Mouse (Mus musculus): ENCODE measurements around the gene Magt1.
"Not testable (repeated sequence)": the region's sequence is repeated elsewhere in the genome, so short reads cannot be mapped to it uniquely, and the experiment has no call there.

DNA sequence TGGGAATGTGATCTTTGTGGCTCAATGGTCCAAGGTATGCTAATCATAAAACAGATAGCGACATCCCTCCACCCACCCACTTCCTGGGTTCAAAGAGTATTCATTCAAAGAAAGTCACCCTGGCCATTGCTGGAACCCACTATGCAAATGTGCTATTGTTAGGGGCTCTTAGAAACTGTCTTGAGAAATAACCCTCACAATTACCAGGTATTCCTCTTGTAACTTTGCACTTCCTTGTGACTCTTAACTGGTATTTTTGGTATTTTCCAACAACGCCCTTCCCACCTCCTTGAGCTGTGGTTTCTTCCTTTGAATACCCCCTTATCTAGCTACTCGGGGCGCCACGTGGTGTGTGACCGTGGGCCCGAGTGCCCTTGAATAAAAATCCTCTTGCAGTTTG lies 88.7 kb downstream of the Magt1 start:
- not testable (repeated sequence) for TF ChIP-seq RCOR1 (conservative IDR thresholded peaks at IDR 0.05; ENCODE audit: low read depth, low read length); CTCF (conservative IDR thresholded peaks at IDR 0.05 in 1 of 2, IDR thresholded peaks at IDR 0.05 in 1 of 2; ENCODE audit: low read depth in 2 of 2, low read length in 2 of 2); ZMIZ1 (IDR thresholded peaks at IDR 0.05; ENCODE audit: low read depth, low read length); KAT2A (IDR thresholded peaks at IDR 0.05; ENCODE audit: insufficient replicate concordance, low read length); EP300 (IDR thresholded peaks at IDR 0.05; ENCODE audit: low read length); CHD2 (IDR thresholded peaks at IDR 0.05; ENCODE audit: low read length); ZC3H11A (IDR thresholded peaks at IDR 0.05; ENCODE audit: low read depth, low read length); POLR2A (IDR thresholded peaks at IDR 0.05; ENCODE audit: low read depth, low read length); ZNF384 (IDR thresholded peaks at IDR 0.05; ENCODE audit: low read depth, low read length)
